Mouse (Mus musculus): ENCODE data around the gene Casr.

DNA sequence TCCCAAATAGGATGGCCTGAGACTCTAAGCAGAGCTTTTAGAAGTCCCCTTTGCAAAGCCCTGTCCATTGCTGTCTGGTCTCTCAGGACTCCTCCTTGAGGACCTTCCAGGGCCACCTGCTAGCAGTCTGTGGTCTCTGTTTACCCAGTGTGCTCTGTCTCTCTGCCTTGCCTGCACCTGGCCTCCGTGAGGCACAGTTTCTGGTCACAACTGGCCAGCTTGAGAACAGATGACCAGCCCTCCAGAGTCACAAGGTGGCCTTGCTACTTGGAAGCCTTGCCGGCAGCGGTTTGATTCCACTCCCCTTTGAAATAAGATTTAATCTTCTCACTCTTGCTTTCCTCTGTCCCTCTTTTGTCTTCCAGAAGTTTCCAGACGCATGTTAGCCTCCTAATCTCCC lies 29.9 kb downstream of the Casr start:
- TF ChIP-seq HCFC1 (IDR thresholded peaks at IDR 0.05; ENCODE audit: borderline replicate concordance, insufficient read depth, low read length) (no peak), ZC3H11A (IDR thresholded peaks at IDR 0.05; ENCODE audit: borderline replicate concordance, low read depth, low read length) (no peak)

Data from ES-E14 (cell line).